Mouse (Mus musculus) limb, embryonic 12.5 days (tissue): Measurements from ENCODE around the gene Csrnp3. TPM values are rescaled to one million over a fixed set of nuclear protein-coding genes. Genes with fewer than 3 reads are reported as not detected.

Experiments
- ATAC-seq: fragments of 200-750 bp; cut with Nextera tagmentation; 2 replicates; pipeline ENCODE4 v1.8.0; 2017; ENCODE audit warnings: low read depth, moderate TSS enrichment; ENCODE audit not compliant: insufficient number of reproducible peaks, insufficient read depth, low FRiP score, low TSS enrichment
- H3K27ac ChIP-seq: fragments of 300-500 bp; sonication (generic); 2 replicates; pipeline ENCODE4 v1.5.1; 2016; ENCODE audit warnings: mild to moderate bottlenecking, moderate library complexity
- H3K27me3 ChIP-seq: fragments of 300-500 bp; sonication (generic); 2 replicates; pipeline ENCODE4 v1.6.1; 2016; ENCODE audit warnings: mild to moderate bottlenecking, moderate library complexity
- H3K36me3 ChIP-seq: fragments of 300-500 bp; sonication (generic); 2 replicates; pipeline ENCODE4 v1.6.1; 2016; ENCODE audit warnings: mild to moderate bottlenecking, moderate library complexity
- H3K4me1 ChIP-seq: fragments of 300-500 bp; sonication (generic); replicated peaks from 2 replicates; pipeline ENCODE4 v1.6.1; 2016
- H3K4me2 ChIP-seq: fragments of 300-500 bp; sonication (generic); 2 replicates; pipeline ENCODE4 v1.6.1; 2016; ENCODE audit warnings: mild to moderate bottlenecking, moderate library complexity
- H3K4me3 ChIP-seq: fragments of 300-500 bp; sonication (generic); replicated peaks from 2 replicates; pipeline ENCODE4 v1.5.1; 2016; ENCODE audit warnings: mild to moderate bottlenecking
- H3K9ac ChIP-seq: fragments of 300-500 bp; sonication (generic); replicated peaks from 2 replicates; pipeline ENCODE4 v1.6.1; 2016; ENCODE audit warnings: mild to moderate bottlenecking, moderate library complexity
- H3K9me3 ChIP-seq: fragments of 300-500 bp; sonication (generic); 2 replicates; pipeline ENCODE4 v1.6.1; 2016; ENCODE audit warnings: mild to moderate bottlenecking, moderate library complexity
- WGBS: fragments of 180-500 bp; shearing (Covaris S2); methylation state at CpG from one replicate; pipeline ENCODE4 v1.1.7; 2016; 5-methylcytosine and 5-hydroxymethylcytosine counted together
- polyA plus RNA-seq: library from polyadenylated mRNA; unstranded; fragments of >200 nt; fragmentation: Nextera tagmentation; extraction: Ambion mirVana; gene quantifications from 2 replicates; pipeline ENCODE4 v1.2.1, GENCODE M21; 2016

Gene Csrnp3
- polyA plus RNA-seq, 1 experiment from 2014 or later, result 12.1 TPM

DNA sequence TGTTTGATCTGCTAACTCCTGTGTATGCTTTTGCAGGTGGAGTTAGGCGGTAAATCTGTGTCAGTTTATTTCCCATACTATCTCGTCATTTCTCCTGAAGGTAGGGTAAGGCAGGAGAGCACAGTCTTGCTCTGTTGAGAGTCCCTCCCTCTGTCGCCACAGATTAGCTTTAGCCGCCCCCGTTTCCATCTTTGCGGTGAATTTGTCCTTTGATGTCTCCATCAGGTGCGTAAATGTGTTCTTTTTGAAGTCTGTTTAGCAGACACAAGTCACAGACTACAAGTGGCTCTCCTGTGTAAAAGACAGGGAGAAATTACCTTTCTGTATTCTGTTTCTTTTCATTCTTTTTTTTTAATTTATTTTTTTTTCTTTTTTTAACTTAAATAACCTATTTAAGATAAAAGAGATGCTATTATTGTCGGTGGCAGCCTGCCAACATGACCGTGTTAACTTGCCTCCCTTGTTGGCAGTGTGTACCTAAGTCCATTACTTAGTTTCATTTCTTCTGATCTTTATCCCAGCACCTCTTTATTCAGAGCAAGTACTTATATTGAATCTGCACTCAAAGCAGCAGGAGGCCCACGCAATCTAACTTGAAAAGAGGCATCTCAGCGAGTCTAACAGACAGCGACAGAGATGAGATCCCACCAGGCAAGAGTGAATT is 25.5 kb downstream of the Csrnp3 start:
- WGBS, result 62% methylated on average over 12 of the region's 12 CpGs

GRCm38 (mm10) chr2:65891590-65891989 is 46.0 kb downstream of the Csrnp3 start:
- no peaks in the 10 kb centered on the region for H3K27me3 ChIP-seq
- H3K4me1 ChIP-seq, result no peaks in the 10 kb centered on the region
- no peak for ATAC-seq
- H3K27ac ChIP-seq, result no peak overlapping the region
- no peaks in the 10 kb centered on the region for H3K9me3 ChIP-seq
- no peak overlapping the region for H3K4me2 ChIP-seq
- no peak overlapping the region for H3K4me3 ChIP-seq
- H3K36me3 ChIP-seq, result no peaks in the 10 kb centered on the region
- H3K9ac ChIP-seq, result no peak overlapping the region
- WGBS, result 59% methylated on average over 3 of the region's 3 CpGs

More for the DNA sequence above, 25.5 kb downstream of the Csrnp3 start:
- H3K27ac ChIP-seq, result no peak overlapping the region
- H3K4me3 ChIP-seq, result no peak overlapping the region
- H3K9me3 ChIP-seq, result no peaks in the 10 kb centered on the region
- no peak for ATAC-seq
- no peak overlapping the region for H3K9ac ChIP-seq
- no peaks in the 10 kb centered on the region for H3K4me1 ChIP-seq
- no peaks in the 10 kb centered on the region for H3K36me3 ChIP-seq
- H3K27me3 ChIP-seq, result no peaks in the 10 kb centered on the region
- H3K4me2 ChIP-seq, result no peak overlapping the region

GRCm38 (mm10) chr2:65893241-65893640 is 47.7 kb downstream of the Csrnp3 start:
- WGBS, result 78% methylated on average over 8 of the region's 8 CpGs
- no peaks in the 10 kb centered on the region for H3K36me3 ChIP-seq

GRCm38 (mm10) chr2:65894299-65894698 is 48.7 kb downstream of the Csrnp3 start:
- Histone ChIP-seq H3K27me3 (no peaks in the 10 kb centered on the region), H3K9me3 (no peaks in the 10 kb centered on the region), H3K36me3 (no peaks in the 10 kb centered on the region), H3K4me2 (no peak overlapping the region), H3K9ac (no peak overlapping the region), H3K4me3 (no peak overlapping the region), H3K4me1 (no peaks in the 10 kb centered on the region), H3K27ac (no peak overlapping the region)
- no peak for ATAC-seq
- WGBS, result 64% methylated on average over 5 of the region's 5 CpGs

More at GRCm38 (mm10) chr2:65893241-65893640, 47.7 kb downstream of the Csrnp3 start:
- no peak overlapping the region for H3K4me3 ChIP-seq
- no peaks in the 10 kb centered on the region for H3K4me1 ChIP-seq
- no peaks in the 10 kb centered on the region for H3K27me3 ChIP-seq
- no peak overlapping the region for H3K4me2 ChIP-seq
- no peak for ATAC-seq
- H3K27ac ChIP-seq, result no peak overlapping the region
- H3K9ac ChIP-seq, result no peak overlapping the region
- H3K9me3 ChIP-seq, result no peaks in the 10 kb centered on the region

DNA sequence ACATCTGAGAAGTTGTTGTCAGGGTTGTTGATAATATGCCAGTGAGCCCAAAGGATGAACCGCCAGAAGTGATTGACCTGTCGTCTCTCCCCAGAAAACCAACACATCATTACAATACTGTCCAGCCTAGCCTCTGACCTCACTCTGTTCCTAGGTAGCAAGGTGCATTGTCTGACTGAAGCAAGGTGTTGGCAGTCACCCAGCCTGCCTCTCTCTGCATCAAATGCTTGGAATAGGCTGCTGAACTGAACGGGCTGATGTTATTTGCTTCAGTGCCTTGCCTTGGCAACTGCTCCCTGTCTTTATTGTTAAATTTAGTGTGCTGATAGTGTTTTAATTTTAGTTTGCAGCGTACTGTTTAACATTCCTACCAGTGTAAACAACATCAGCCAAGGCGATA is 51.0 kb downstream of the Csrnp3 start:
- no peak overlapping the region for H3K4me3 ChIP-seq
- no peak for ATAC-seq
- no peaks in the 10 kb centered on the region for H3K27me3 ChIP-seq
- WGBS, result 52% methylated on average over 5 of the region's 5 CpGs
- no peak overlapping the region for H3K9ac ChIP-seq
- no peaks in the 10 kb centered on the region for H3K36me3 ChIP-seq
- H3K4me1 ChIP-seq, result no peaks in the 10 kb centered on the region
- H3K4me2 ChIP-seq, result no peak overlapping the region
- H3K9me3 ChIP-seq, result no peaks in the 10 kb centered on the region
- no peak overlapping the region for H3K27ac ChIP-seq

GRCm38 (mm10) chr2:65897084-65897483 is 51.5 kb downstream of the Csrnp3 start:
- no peak overlapping the region for H3K4me2 ChIP-seq

DNA sequence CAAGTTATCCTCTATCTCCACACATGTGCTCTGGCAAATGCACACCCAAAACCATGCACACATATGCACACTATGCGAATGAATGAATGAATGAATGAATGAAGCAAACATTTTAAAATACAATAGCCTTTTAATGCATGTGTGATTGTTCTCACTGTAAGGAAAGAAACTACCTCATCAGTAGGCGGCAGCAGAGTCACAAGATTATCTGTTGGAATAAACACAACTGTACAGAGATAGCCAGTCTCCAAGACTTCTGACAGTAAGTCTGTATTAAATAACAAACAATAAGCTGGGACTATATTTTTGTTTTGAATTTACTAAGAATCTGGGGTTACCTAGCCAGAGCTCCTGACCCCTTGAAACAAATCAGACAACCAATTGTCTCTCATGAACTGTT is 53.9 kb downstream of the Csrnp3 start:
- WGBS, result 87% methylated on average over 2 of the region's 2 CpGs

More at GRCm38 (mm10) chr2:65897084-65897483, 51.5 kb downstream of the Csrnp3 start:
- Histone ChIP-seq H3K27ac (no peak overlapping the region), H3K36me3 (no peaks in the 10 kb centered on the region), H3K4me3 (no peak overlapping the region), H3K27me3 (no peaks in the 10 kb centered on the region), H3K4me1 (no peaks in the 10 kb centered on the region), H3K9me3 (no peaks in the 10 kb centered on the region), H3K9ac (no peak overlapping the region)
- ATAC-seq, result no peak
- WGBS, result 56% methylated on average over 4 of the region's 4 CpGs

DNA sequence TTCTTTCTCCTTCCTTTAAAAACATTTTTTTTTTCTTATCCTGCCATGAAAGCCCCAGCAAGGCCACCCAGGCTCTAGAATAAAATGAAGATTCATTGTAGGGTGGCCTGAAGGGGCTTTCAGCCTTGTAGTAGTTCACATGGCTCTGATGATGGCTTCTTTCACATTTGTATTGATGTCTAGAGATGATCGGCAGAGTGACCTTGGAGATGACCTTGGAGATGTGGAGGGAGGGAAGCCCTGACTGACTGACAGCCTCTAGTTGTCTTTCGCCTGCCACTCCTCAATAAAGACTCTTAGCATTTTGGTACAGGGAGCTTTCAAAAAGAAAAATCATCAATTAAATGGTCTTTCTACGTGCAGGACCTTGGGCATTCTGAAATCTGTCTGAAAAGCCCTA is 63.0 kb downstream of the Csrnp3 start:
- H3K36me3 ChIP-seq, result no peaks in the 10 kb centered on the region
- H3K4me1 ChIP-seq, result peaks cover 9% of the 10 kb centered on the region; the same call in 1 of the 2 replicates
- no peak overlapping the region for H3K4me2 ChIP-seq
- H3K27me3 ChIP-seq, result no peaks in the 10 kb centered on the region
- no peak overlapping the region for H3K4me3 ChIP-seq
- H3K9ac ChIP-seq, result no peak overlapping the region
- no peak overlapping the region for H3K27ac ChIP-seq
- ATAC-seq, result no peak
- WGBS, result 81% methylated on average over 3 of the region's 3 CpGs
- H3K9me3 ChIP-seq, result no peaks in the 10 kb centered on the region

More for the DNA sequence above, 53.9 kb downstream of the Csrnp3 start:
- Histone ChIP-seq H3K4me1 (no peaks in the 10 kb centered on the region), H3K4me3 (no peak overlapping the region), H3K27me3 (no peaks in the 10 kb centered on the region), H3K9me3 (no peaks in the 10 kb centered on the region), H3K27ac (no peak overlapping the region), H3K36me3 (no peaks in the 10 kb centered on the region), H3K9ac (no peak overlapping the region), H3K4me2 (no peak overlapping the region)
- no peak for ATAC-seq

DNA sequence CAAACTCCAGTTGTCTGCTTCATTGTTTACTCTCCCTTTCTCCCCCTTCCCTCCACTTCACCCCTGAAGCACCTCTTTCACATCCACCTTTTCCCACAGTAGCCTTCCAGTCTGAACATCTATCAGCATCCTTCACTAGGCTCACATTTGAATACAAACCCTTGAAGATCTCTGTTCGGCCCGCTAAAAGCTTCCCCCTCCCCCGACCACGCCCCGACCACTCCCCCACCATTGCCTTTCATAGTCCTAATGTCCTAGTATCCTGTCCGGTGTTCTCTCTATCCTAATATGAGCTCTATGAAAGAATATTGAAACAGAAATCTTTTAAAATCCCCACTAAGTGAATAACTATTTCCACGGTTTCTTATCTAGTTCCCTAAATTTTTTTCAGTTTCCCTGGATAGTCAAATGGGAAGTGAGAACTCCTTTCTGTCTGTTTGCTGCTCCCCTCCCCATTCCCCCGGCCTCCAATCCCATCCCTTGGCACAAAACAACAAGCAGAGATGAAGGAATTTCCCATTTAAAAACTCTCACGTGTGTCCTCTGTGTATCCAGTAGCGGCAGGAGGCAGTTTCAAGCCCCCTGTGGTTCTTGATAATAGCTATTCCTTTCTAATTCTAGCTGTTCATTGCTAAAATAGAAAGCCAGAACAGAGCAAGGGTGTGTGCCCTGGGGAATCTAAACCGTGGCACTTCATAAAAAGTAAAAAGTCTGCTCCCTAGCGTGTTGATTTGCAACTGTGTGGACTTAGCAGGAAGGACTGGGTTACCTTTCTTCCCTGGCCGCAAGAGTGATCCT is 64.4 kb downstream of the Csrnp3 start:
- no peak for ATAC-seq
- 26% methylated on average over 13 of the region's 13 CpGs for WGBS
- no peak overlapping the region for H3K4me3 ChIP-seq
- H3K27me3 ChIP-seq, result no peaks in the 10 kb centered on the region
- peaks cover 9% of the 10 kb centered on the region; the same call in 1 of the 2 replicates for H3K4me1 ChIP-seq
- no peaks in the 10 kb centered on the region for H3K9me3 ChIP-seq
- H3K27ac ChIP-seq, result no peak overlapping the region
- no peak overlapping the region for H3K4me2 ChIP-seq
- no peak overlapping the region for H3K9ac ChIP-seq
- H3K36me3 ChIP-seq, result no peaks in the 10 kb centered on the region

GRCm38 (mm10) chr2:65915994-65916393 is 70.4 kb downstream of the Csrnp3 start:
- 66% methylated on average over 7 of the region's 7 CpGs for WGBS
- Histone ChIP-seq H3K4me1 (peaks cover 16% of the 10 kb centered on the region), H3K9ac (no peak overlapping the region), H3K27ac (no peak overlapping the region), H3K4me2 (no peak overlapping the region), H3K36me3 (no peaks in the 10 kb centered on the region), H3K27me3 (no peaks in the 10 kb centered on the region), H3K4me3 (no peak overlapping the region), H3K9me3 (no peaks in the 10 kb centered on the region)
- ATAC-seq, result no peak

DNA sequence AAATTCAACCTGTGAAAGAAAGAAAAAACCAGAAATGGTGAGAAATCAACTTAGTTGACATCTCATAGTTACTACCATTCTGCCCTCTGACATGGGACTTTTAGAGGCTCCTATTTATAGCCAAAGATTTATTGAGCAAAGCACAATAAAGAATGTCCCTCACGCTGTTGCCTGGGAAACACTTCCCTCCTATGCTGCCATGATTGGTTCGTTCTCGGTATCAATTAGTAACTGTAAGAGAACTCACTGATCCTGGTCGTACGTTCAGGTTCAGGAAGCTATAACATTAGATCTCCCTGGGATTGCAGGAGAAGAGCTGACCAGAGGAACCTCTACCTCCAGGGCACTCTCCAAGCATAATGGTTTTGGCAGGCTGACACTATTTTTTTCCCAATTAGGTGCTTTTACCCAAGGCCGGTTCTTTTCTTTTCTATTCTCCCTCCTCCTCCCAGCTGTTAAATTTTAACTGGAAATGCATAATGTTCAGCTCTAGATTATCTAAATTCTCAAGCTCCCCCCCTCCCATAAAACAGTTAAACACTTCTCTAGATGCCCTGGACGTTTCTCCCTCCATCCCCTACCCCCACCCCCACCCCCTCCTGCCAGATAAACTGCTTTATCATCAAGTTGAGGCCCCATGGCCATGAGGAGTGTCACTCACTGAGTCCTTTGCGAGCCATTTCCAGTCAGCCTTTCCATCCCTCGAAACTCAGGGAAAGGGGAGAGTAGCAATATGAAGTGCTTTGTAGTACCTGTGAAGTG is 75.3 kb downstream of the Csrnp3 start:
- H3K27ac ChIP-seq, result no peak overlapping the region
- 16% methylated on average over 9 of the region's 9 CpGs for WGBS
- H3K4me3 ChIP-seq, result no peak overlapping the region
- no peaks in the 10 kb centered on the region for H3K27me3 ChIP-seq
- no peak overlapping the region for H3K9ac ChIP-seq
- H3K4me2 ChIP-seq, result peak overlapping the region; percentile 42
- H3K9me3 ChIP-seq, result no peaks in the 10 kb centered on the region
- peak; percentile 59; the same call in 1 of the 2 replicates for ATAC-seq
- H3K36me3 ChIP-seq, result no peaks in the 10 kb centered on the region
- peaks cover 19% of the 10 kb centered on the region for H3K4me1 ChIP-seq
